Mouse (Mus musculus) cortical plate, adult 2 months (tissue): Measurements from ENCODE around the gene Epas1. TPM values are rescaled to one million over a fixed set of nuclear protein-coding genes. Genes with fewer than 3 reads are reported as not detected.

Experiments
- H3K27ac ChIP-seq: fragments of 200-500 bp; 2 replicates; pipeline ENCODE4 v1.5.1; 2012; ENCODE audit warnings: low read length, control low read depth, inconsistent platforms; ENCODE audit not compliant: insufficient read depth
- H3K4me1 ChIP-seq: fragments of 200-500 bp; 2 replicates; pipeline ENCODE4 v1.6.1; 2011; ENCODE audit warnings: low read length; ENCODE audit not compliant: control insufficient read depth, insufficient read depth
- H3K4me3 ChIP-seq: fragments of 200-500 bp; 2 replicates; pipeline ENCODE4 v1.5.1; 2011; ENCODE audit warnings: mild to moderate bottlenecking, low read length, control low read depth; ENCODE audit not compliant: insufficient read depth
- CTCF ChIP-seq: fragments of 200-500 bp; IDR thresholded peaks from 2 replicates; pipeline ENCODE4 v1.5.1; 2011; ENCODE audit warnings: mild to moderate bottlenecking, control low read depth, low read length; ENCODE audit not compliant: insufficient read depth; ENCODE audit errors: extremely low read depth
- POLR2A ChIP-seq: fragments of 200-500 bp; IDR thresholded peaks from 2 replicates; pipeline ENCODE4 v1.6.1; 2011; ENCODE audit warnings: mild to moderate bottlenecking, low read length, control low read depth; ENCODE audit not compliant: insufficient read depth; ENCODE audit errors: extremely low read depth
- polyA plus RNA-seq: library from polyadenylated mRNA; depleted of rRNA; stranded (reverse); fragments of >200 nt; gene quantifications from 2 replicates; pipeline ENCODE4 v1.2.3, GENCODE M21; 2012

The Epas1 gene
- polyA plus RNA-seq, 1 experiment: 76.0 TPM

DNA sequence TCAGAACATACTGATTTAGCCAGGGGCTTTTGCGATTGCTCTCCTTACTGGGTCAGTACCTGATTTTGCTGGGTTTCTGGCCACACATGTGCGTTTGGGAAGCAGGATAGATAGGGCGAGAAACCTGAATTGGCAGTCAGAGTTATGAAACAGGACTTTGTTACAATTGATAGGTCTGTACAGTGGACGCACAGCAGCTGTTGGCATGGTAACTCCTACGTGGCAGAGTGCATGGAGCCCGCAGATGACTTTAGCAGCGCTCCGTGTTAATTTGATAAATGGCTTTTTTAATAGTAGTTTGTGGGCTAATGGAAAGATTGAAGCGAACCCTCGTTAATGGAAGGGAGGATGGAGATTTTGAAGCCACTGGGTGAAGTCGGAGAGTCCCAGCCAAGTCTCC is 18.5 kb downstream of the Epas1 start:
- TF ChIP-seq POLR2A (no peak), CTCF (no peak)
- H3K4me1 ChIP-seq: peaks cover 3% of the 10 kb centered on the region; the same call in 1 of the 2 replicates
- no peak overlapping the region for H3K27ac ChIP-seq
- no peak overlapping the region for H3K4me3 ChIP-seq

DNA sequence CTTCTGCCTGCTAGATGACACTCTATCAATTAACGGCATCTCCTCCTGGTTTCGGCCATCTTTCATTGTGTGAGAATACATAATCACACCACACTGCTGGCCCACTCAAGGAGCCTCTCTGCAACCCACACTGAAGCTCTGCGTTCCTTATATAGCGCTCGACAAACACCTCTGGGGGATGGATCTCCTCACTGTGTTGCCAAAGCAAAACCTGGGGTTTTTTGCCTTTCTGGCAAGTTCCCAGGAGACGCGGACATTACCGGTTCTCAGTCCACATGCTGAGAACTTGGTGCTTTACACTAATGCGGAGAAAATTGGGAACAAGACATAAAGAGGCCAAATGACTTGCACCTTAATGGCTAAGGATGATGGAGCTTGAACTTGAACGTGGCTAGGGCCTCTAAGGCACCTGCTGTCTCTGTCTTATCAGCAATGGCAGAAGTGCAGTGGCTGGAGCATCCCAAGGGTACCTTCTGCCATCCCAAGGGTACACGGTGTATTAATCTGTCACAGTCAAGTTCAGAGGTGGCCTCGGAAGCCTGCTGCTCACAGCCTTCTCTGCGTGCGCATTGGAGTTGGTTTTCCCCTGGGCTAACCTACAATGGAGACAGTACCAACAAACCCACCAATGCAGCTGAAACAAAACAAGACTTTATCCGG is 19.6 kb downstream of the Epas1 start:
- H3K27ac ChIP-seq: no peak overlapping the region
- H3K4me1 ChIP-seq: peaks cover 3% of the 10 kb centered on the region; the same call in 1 of the 2 replicates
- H3K4me3 ChIP-seq: no peak overlapping the region
- TF ChIP-seq POLR2A: no peak
- no peak for TF ChIP-seq CTCF

- H3K27ac ChIP-seq: no peak overlapping the region
- no peak overlapping the region for H3K4me3 ChIP-seq
- peaks cover 4% of the 10 kb centered on the region; the same call in 1 of the 2 replicates for H3K4me1 ChIP-seq
- no peak for TF ChIP-seq CTCF
Measured at GRCm38 (mm10) chr17:86776538-86776937, 23.0 kb downstream of the Epas1 start.

DNA sequence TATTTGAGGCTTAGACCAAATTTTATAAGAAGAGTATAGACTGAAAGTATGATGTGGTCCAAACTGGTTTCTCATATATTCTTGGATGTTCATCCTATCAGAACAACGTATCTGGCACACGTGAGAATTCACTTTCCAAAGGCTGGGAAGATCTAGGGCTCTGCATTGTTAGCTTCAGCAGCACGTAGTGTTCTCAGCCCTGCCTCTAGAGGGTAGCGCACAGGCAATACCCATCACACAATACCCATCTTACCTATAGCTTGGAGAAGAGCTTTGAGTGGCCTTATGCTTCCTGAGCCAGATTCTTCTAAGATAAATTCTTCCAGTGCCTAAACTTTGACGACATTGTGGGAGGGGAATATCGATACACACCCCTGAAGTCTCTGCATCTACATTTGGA is 24.6 kb downstream of the Epas1 start:
- Histone ChIP-seq H3K4me1 (peaks cover 2% of the 10 kb centered on the region; the same call in 1 of the 2 replicates), H3K27ac (no peak overlapping the region), H3K4me3 (no peak overlapping the region)
- TF ChIP-seq CTCF: no peak
- TF ChIP-seq POLR2A: no peak

DNA sequence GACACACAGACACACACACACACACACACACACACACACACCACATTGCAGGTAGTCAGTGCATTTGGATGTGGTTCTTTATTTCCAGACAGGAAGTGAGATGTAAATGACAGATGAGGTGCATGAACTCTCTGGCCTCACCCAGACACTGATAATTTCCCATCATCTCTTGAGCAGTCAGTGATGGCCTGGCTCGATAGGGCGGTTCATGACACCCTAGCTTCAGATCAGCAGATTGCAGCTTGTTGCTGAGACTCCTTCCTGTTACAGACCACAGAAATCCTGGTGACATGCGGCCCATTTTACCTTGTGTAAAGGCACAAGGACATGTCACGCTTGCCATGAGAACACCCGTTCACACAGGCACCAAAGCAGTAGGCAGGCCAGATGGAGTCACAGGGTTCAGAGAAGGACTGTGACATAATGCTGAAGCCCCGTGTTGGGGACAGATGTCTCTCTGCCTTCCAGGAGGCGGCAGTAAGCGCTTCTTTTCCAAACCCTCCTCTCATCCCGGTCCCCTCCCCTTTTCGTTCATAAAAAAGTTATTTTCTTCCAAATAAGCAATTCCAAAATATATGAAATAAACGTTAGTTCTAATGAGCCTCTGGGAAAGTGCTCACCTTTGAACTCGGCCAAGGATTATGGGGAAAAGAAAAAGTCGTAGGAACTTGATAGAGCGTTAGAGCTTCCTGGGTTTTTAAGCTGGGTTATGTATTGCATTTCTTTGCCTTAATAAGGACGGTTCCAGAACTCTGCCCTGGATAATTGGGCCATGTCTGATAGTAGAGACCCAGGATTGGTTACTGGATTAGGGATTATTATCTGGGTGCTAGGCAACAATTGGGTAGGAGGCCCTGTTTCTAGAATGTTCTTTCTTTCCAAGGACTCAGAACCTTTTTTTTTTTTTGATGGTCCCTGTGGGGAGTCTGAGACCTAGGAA is 26.0 kb downstream of the Epas1 start:
- TF ChIP-seq CTCF (no peak), POLR2A (no peak)
- Histone ChIP-seq H3K27ac (peak overlapping the region; percentile 62; the same call in 1 of the 2 replicates), H3K4me1 (peaks cover 7% of the 10 kb centered on the region; the same call in 1 of the 2 replicates)

GRCm38 (mm10) chr17:86780708-86781318 is 27.3 kb downstream of the Epas1 start:
- Histone ChIP-seq H3K4me3 (no peak overlapping the region), H3K27ac (peak overlapping the region; percentile 62), H3K4me1 (peaks cover 10% of the 10 kb centered on the region)
- TF ChIP-seq POLR2A: no peak
- TF ChIP-seq CTCF: no peak

More for the DNA sequence above, 26.0 kb downstream of the Epas1 start:
- no peak overlapping the region for H3K4me3 ChIP-seq

DNA sequence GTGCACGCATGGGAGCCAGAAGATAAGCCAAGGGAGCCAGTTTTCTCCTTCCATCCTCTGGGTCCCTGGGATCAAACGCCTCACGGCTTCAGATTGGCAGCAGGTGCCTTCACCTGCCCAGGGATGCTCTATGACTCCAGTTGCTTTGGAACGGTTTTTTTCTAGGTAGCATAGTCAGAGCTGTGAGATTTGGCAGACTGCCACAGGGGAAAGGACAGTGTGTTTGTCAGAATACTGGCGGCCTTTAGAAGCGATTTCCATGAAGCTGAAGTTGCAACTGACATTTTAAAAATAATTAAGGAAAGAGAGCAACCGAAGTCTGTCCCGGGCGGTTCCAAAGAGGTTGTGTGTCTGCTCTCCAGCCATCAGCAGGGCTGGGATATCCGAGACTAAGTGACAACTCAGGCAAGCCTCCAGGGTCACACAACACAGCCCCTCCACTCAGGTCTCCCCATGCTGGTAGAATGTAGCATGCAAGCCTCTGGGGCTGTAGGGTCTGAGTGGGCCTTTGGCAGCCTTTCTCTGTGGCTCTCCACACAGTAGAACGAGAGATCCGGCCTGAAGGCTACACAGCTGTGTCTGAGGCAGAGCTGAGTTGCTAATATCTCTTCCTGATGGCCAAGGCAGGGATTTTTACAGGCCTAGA is 28.4 kb downstream of the Epas1 start:
- Histone ChIP-seq H3K4me3 (no peak overlapping the region), H3K27ac (peak overlapping the region; percentile 45)

GRCm38 (mm10) chr17:86784405-86784977 is 31.0 kb downstream of the Epas1 start:
- H3K27ac ChIP-seq: 0 out of 2 replicates have a peak overlapping the region, but pooled peaks have one; percentile 52
- peaks cover 10% of the 10 kb centered on the region for H3K4me1 ChIP-seq
- no peak for TF ChIP-seq CTCF
- no peak for TF ChIP-seq POLR2A
- no peak overlapping the region for H3K4me3 ChIP-seq

More for the DNA sequence above, 28.4 kb downstream of the Epas1 start:
- TF ChIP-seq CTCF (no peak), POLR2A (no peak)
- H3K4me1 ChIP-seq: peaks cover 10% of the 10 kb centered on the region
